Mouse (Mus musculus) neural tube, embryonic 11.5 days (tissue): ENCODE measurements around the gene BC037034. TPM values are rescaled to one million over a fixed set of nuclear protein-coding genes. Genes with fewer than 3 reads are reported as not detected.

Experiments
- ATAC-seq: fragments of 200-750 bp; cut with Nextera tagmentation; 2 replicates; pipeline ENCODE4 v1.8.0; 2017; ENCODE audit warnings: moderate number of reproducible peaks, mild to moderate bottlenecking, moderate TSS enrichment, moderate library complexity; ENCODE audit not compliant: insufficient read depth, low FRiP score, low TSS enrichment
- DNase-seq: peaks from one replicate; pipeline ENCODE4 v3.0.0-alpha.2; 2015; ENCODE audit warnings: low spot score
- H3K27ac ChIP-seq: fragments of 300-500 bp; sonication (generic); 2 replicates; pipeline ENCODE4 v1.5.1; 2014; ENCODE audit warnings: low read depth, mild to moderate bottlenecking, low read length
- H3K27me3 ChIP-seq: fragments of 300-500 bp; sonication (generic); 2 replicates; pipeline ENCODE4 v1.6.1; 2014; ENCODE audit warnings: mild to moderate bottlenecking, low read length, mixed read lengths; ENCODE audit not compliant: control insufficient read depth, insufficient read depth
- H3K36me3 ChIP-seq: fragments of 300-500 bp; sonication (generic); 2 replicates; pipeline ENCODE4 v1.6.1; 2014; ENCODE audit warnings: mild to moderate bottlenecking, low read length, moderate library complexity, mixed read lengths; ENCODE audit not compliant: control insufficient read depth, insufficient read depth
- H3K4me1 ChIP-seq: fragments of 300-500 bp; sonication (generic); 2 replicates; pipeline ENCODE4 v1.6.1; 2014; ENCODE audit warnings: low read length, mixed read lengths; ENCODE audit not compliant: control insufficient read depth, insufficient read depth
- H3K4me2 ChIP-seq: fragments of 300-500 bp; sonication (generic); 2 replicates; pipeline ENCODE4 v1.6.1; 2014; ENCODE audit warnings: low read depth, mild to moderate bottlenecking, moderate library complexity
- H3K4me3 ChIP-seq: fragments of 300-500 bp; sonication (generic); 2 replicates; pipeline ENCODE4 v1.5.1; 2014; ENCODE audit warnings: low read depth, low read length
- H3K9ac ChIP-seq: fragments of 300-500 bp; sonication (generic); 2 replicates; pipeline ENCODE4 v1.6.1; 2014; ENCODE audit warnings: mild to moderate bottlenecking, low read length
- H3K9me3 ChIP-seq: fragments of 300-500 bp; sonication (generic); 2 replicates; pipeline ENCODE4 v1.6.1; 2016; ENCODE audit warnings: low read length; ENCODE audit not compliant: control insufficient read depth
- WGBS: fragments of 180-500 bp; shearing (Covaris S2); extraction: QIAGEN DNeasy Blood & Tissue Kit; methylation state at CpG from one replicate; pipeline ENCODE4 v1.1.7; 2014; 5-methylcytosine and 5-hydroxymethylcytosine counted together
- polyA plus RNA-seq: library from polyadenylated mRNA; unstranded; fragments of >200 nt; fragmentation: Nextera tagmentation; extraction: Ambion mirVana; gene quantifications from 2 replicates; pipeline ENCODE4 v1.2.1, GENCODE M21; 2014

The BC037034 gene
- polyA plus RNA-seq, 1 experiment from 2014 or later: 9.1 TPM

GRCm38 (mm10) chr5:138280425-138280768, 16.6 kb upstream of the BC037034 start:
- Histone ChIP-seq H3K27me3 (no peaks in the 10 kb centered on the region), H3K4me3 (peak overlapping the region; percentile 67; the same call in 1 of the 2 replicates), H3K4me2 (no peak overlapping the region), H3K9me3 (no peaks in the 10 kb centered on the region), H3K27ac (no peak overlapping the region), H3K4me1 (peaks cover 30% of the 10 kb centered on the region), H3K9ac (no peak overlapping the region), H3K36me3 (peaks cover 4% of the 10 kb centered on the region)
- ATAC-seq (no peak), DNase-seq (no peak)
- WGBS: 24% methylated on average over 26 of the region's 26 CpGs

- H3K27ac ChIP-seq: peak within 1 kb of the TSS; percentile 63; the same call in 1 of the 2 replicates
Measured at GRCm38 (mm10) chr5:138279585-138280424, 16.0 kb upstream of the BC037034 start, which contains the start of the genes Gm43720, Gpc2 and Stag3. Gm43720 (minus strand) TSS chr5:138279958. Gpc2 (minus strand) TSS chr5:138280005. Stag3 (plus strand) TSS chr5:138280240.

GRCm38 (mm10) chr5:138277994-138278393, 14.2 kb upstream of the BC037034 start:
- no peaks in the 10 kb centered on the region for H3K9me3 ChIP-seq
- H3K27me3 ChIP-seq: no peaks in the 10 kb centered on the region
- H3K4me3 ChIP-seq: peak overlapping the region; percentile 67
- H3K4me1 ChIP-seq: peaks cover 36% of the 10 kb centered on the region
- DNase-seq (no peak), ATAC-seq (no peak)
- H3K36me3 ChIP-seq: peaks cover 4% of the 10 kb centered on the region
- H3K4me2 ChIP-seq: peak overlapping the region; percentile 54
- 88% methylated on average over 7 of the region's 7 CpGs for WGBS
- no peak overlapping the region for H3K9ac ChIP-seq
- H3K27ac ChIP-seq: peak overlapping the region; percentile 39; the same call in 1 of the 2 replicates

More at GRCm38 (mm10) chr5:138279585-138280424, 16.0 kb upstream of the BC037034 start, which contains the start of the genes Gm43720, Gpc2 and Stag3:
- H3K9me3 ChIP-seq: no peaks in the 10 kb centered on the region
- H3K27me3 ChIP-seq: no peaks in the 10 kb centered on the region
- H3K4me3 ChIP-seq: peak within 1 kb of the TSS; percentile 67
- H3K9ac ChIP-seq: peak within 1 kb of the TSS; percentile 77
- DNase-seq (peak; percentile 99), ATAC-seq (peak; percentile 98)
- peaks cover 4% of the 10 kb centered on the region for H3K36me3 ChIP-seq
- H3K4me1 ChIP-seq: peaks cover 35% of the 10 kb centered on the region
- peak within 1 kb of the TSS; percentile 54 for H3K4me2 ChIP-seq
- WGBS: under 1% methylated on average over 52 of the region's 56 CpGs

- Histone ChIP-seq H3K4me1 (peaks cover 39% of the 10 kb centered on the region), H3K9me3 (no peaks in the 10 kb centered on the region), H3K36me3 (peaks cover 4% of the 10 kb centered on the region), H3K4me3 (peak overlapping the region; percentile 29), H3K27ac (peak overlapping the region; percentile 20; the same call in 1 of the 2 replicates), H3K4me2 (peak overlapping the region; percentile 58), H3K9ac (peak overlapping the region; percentile 45), H3K27me3 (no peaks in the 10 kb centered on the region)
- 18% methylated on average over 41 of the region's 41 CpGs for WGBS
- ATAC-seq (no peak), DNase-seq (peak; percentile 42)
Measured at GRCm38 (mm10) chr5:138275216-138276050, 11.6 kb upstream of the BC037034 start.

GRCm38 (mm10) chr5:138274186-138274585, 10.4 kb upstream of the BC037034 start:
- Histone ChIP-seq H3K27me3 (no peaks in the 10 kb centered on the region), H3K4me3 (no peak overlapping the region), H3K4me1 (peaks cover 39% of the 10 kb centered on the region), H3K9me3 (no peaks in the 10 kb centered on the region), H3K27ac (no peak overlapping the region), H3K9ac (no peak overlapping the region), H3K36me3 (peaks cover 4% of the 10 kb centered on the region), H3K4me2 (no peak overlapping the region)
- no peak for ATAC-seq
- no peak for DNase-seq
- WGBS: 71% methylated on average over 8 of the region's 8 CpGs

GRCm38 (mm10) chr5:138272409-138272923, 8.6 kb upstream of the BC037034 start, which contains the start of gene Gal3st4:
Gal3st4 (minus strand) TSS chr5:138272840.
- no peaks in the 10 kb centered on the region for H3K9me3 ChIP-seq
- H3K4me2 ChIP-seq: peak within 1 kb of the TSS; percentile 37
- H3K27me3 ChIP-seq: no peaks in the 10 kb centered on the region
- ATAC-seq (peak; percentile 46; the same call in 1 of the 2 replicates), DNase-seq (peak; percentile 53)
- peaks cover 2% of the 10 kb centered on the region; the same call in 1 of the 2 replicates for H3K36me3 ChIP-seq
- H3K9ac ChIP-seq: peak within 1 kb of the TSS; percentile 64
- H3K4me1 ChIP-seq: peaks cover 26% of the 10 kb centered on the region
- H3K4me3 ChIP-seq: peak within 1 kb of the TSS; percentile 19
- WGBS: 2% methylated on average over 12 of the region's 12 CpGs
- no peak within 1 kb of the TSS; the same call in 1 of the 2 replicates for H3K27ac ChIP-seq

- WGBS: 53% methylated on average over 3 of the region's 3 CpGs
- no peak overlapping the region for H3K9ac ChIP-seq
- H3K4me2 ChIP-seq: no peak overlapping the region; the same call in 1 of the 2 replicates
- H3K9me3 ChIP-seq: no peaks in the 10 kb centered on the region
- H3K4me3 ChIP-seq: no peak overlapping the region
- H3K27me3 ChIP-seq: no peaks in the 10 kb centered on the region
- ATAC-seq (no peak), DNase-seq (no peak)
- no peak overlapping the region for H3K27ac ChIP-seq
- H3K4me1 ChIP-seq: peaks cover 14% of the 10 kb centered on the region
- no peaks in the 10 kb centered on the region for H3K36me3 ChIP-seq
Measured at GRCm38 (mm10) chr5:138271232-138271631, 7.4 kb upstream of the BC037034 start.

GRCm38 (mm10) chr5:138268980-138269379, 5.1 kb upstream of the BC037034 start:
- Histone ChIP-seq H3K4me1 (peaks cover 9% of the 10 kb centered on the region; the same call in 1 of the 2 replicates), H3K9me3 (no peaks in the 10 kb centered on the region), H3K4me3 (no peak overlapping the region), H3K4me2 (no peak overlapping the region), H3K9ac (no peak overlapping the region), H3K27me3 (no peaks in the 10 kb centered on the region), H3K36me3 (no peaks in the 10 kb centered on the region), H3K27ac (no peak overlapping the region)
- no peak for DNase-seq
- 80% methylated on average over 4 of the region's 4 CpGs for whole genome bisulfite sequencing
- ATAC-seq: no peak
